Mouse (Mus musculus): ENCODE data around the gene Tet3. TPM values are rescaled to one million over a fixed set of nuclear protein-coding genes. Genes with fewer than 3 reads are reported as not detected.

The Tet3 gene
- polyA plus RNA-seq, 1 experiment from 2014 or later = 39.9 TPM

GRCm38 (mm10) chr6:83426576-83426975, 32.3 kb downstream of the Tet3 start:
- Histone ChIP-seq H3K27me3 (ENCODE audit: control insufficient read depth, insufficient read depth, low read length) (no peaks in the 10 kb centered on the region), H3K4me1 (ENCODE audit: control insufficient read depth, insufficient read depth, low read length) (peaks cover 43% of the 10 kb centered on the region), H3K4me3 (ENCODE audit: low read depth, low read length) (no peak overlapping the region), H3K9me3 (ENCODE audit: control insufficient read depth, low read length) (no peaks in the 10 kb centered on the region), H3K9ac (ENCODE audit: low read length) (no peak overlapping the region), H3K4me2 (no peak overlapping the region), H3K27ac (ENCODE audit: low read depth, low read length) (no peak overlapping the region), H3K36me3 (ENCODE audit: control insufficient read depth, insufficient read depth, low read length) (peaks cover 7% of the 10 kb centered on the region)
- WGBS = 100% methylated on average over 3 of the region's 3 CpGs
- ATAC-seq (ENCODE audit: low FRiP score) = no peak
- DNase-seq (ENCODE audit: low spot score, missing footprints) = no peak

GRCm38 (mm10) chr6:83424053-83424404, 34.9 kb downstream of the Tet3 start:
- Histone ChIP-seq H3K9me3 (ENCODE audit: control insufficient read depth, low read length) (no peaks in the 10 kb centered on the region), H3K4me3 (ENCODE audit: low read depth, low read length) (no peak overlapping the region), H3K9ac (ENCODE audit: low read length) (no peak overlapping the region), H3K27ac (ENCODE audit: low read depth, low read length) (0 out of 2 replicates have a peak overlapping the region, but pooled peaks have one; percentile 3), H3K36me3 (ENCODE audit: control insufficient read depth, insufficient read depth, low read length) (peaks cover 7% of the 10 kb centered on the region), H3K4me1 (ENCODE audit: control insufficient read depth, insufficient read depth, low read length) (peaks cover 51% of the 10 kb centered on the region), H3K27me3 (ENCODE audit: control insufficient read depth, insufficient read depth, low read length) (no peaks in the 10 kb centered on the region), H3K4me2 (no peak overlapping the region)
- DNase-seq (ENCODE audit: low spot score, missing footprints) (no peak), ATAC-seq (ENCODE audit: low FRiP score) (no peak)
- 78% methylated on average over 4 of the region's 4 CpGs for WGBS

- H3K9ac ChIP-seq (ENCODE audit: low read length) = no peak overlapping the region
- H3K36me3 ChIP-seq (ENCODE audit: control insufficient read depth, insufficient read depth, low read length) = peaks cover 7% of the 10 kb centered on the region
- no peaks in the 10 kb centered on the region for H3K9me3 ChIP-seq (ENCODE audit: control insufficient read depth, low read length)
- H3K4me3 ChIP-seq (ENCODE audit: low read depth, low read length) = no peak overlapping the region
- WGBS = 48% methylated on average over 8 of the region's 8 CpGs
- DNase-seq (ENCODE audit: low spot score, missing footprints) = no peak
- peaks cover 52% of the 10 kb centered on the region for H3K4me1 ChIP-seq (ENCODE audit: control insufficient read depth, insufficient read depth, low read length)
- H3K4me2 ChIP-seq = no peak overlapping the region
- ATAC-seq (ENCODE audit: low FRiP score) = peak; percentile 62; the same call in 1 of the 2 replicates
- no peaks in the 10 kb centered on the region for H3K27me3 ChIP-seq (ENCODE audit: control insufficient read depth, insufficient read depth, low read length)
- H3K27ac ChIP-seq (ENCODE audit: low read depth, low read length) = no peak overlapping the region
Measured at GRCm38 (mm10) chr6:83423400-83424052, 35.4 kb downstream of the Tet3 start.

- no peak overlapping the region for H3K4me3 ChIP-seq (ENCODE audit: low read depth, low read length)
- no peak overlapping the region for H3K9ac ChIP-seq (ENCODE audit: low read length)
- peaks cover 45% of the 10 kb centered on the region for H3K4me1 ChIP-seq (ENCODE audit: control insufficient read depth, insufficient read depth, low read length)
- 24% methylated on average over 11 of the region's 11 CpGs for WGBS
- H3K9me3 ChIP-seq (ENCODE audit: control insufficient read depth, low read length) = no peaks in the 10 kb centered on the region
- no peak for ATAC-seq (ENCODE audit: low FRiP score)
- H3K36me3 ChIP-seq (ENCODE audit: control insufficient read depth, insufficient read depth, low read length) = peaks cover 7% of the 10 kb centered on the region
- H3K27me3 ChIP-seq (ENCODE audit: control insufficient read depth, insufficient read depth, low read length) = no peaks in the 10 kb centered on the region
- no peak overlapping the region for H3K27ac ChIP-seq (ENCODE audit: low read depth, low read length)
- H3K4me2 ChIP-seq = no peak overlapping the region
- no peak for DNase-seq (ENCODE audit: low spot score, missing footprints)
Measured at GRCm38 (mm10) chr6:83421866-83422649, 36.8 kb downstream of the Tet3 start.

GRCm38 (mm10) chr6:83419516-83419915, 39.4 kb downstream of the Tet3 start:
- WGBS = 94% methylated on average over 3 of the region's 3 CpGs
- Histone ChIP-seq H3K27ac (ENCODE audit: low read depth, low read length) (no peak overlapping the region), H3K36me3 (ENCODE audit: control insufficient read depth, insufficient read depth, low read length) (no peaks in the 10 kb centered on the region; the same call in 1 of the 2 replicates), H3K9ac (ENCODE audit: low read length) (no peak overlapping the region), H3K4me3 (ENCODE audit: low read depth, low read length) (no peak overlapping the region), H3K4me2 (no peak overlapping the region), H3K27me3 (ENCODE audit: control insufficient read depth, insufficient read depth, low read length) (no peaks in the 10 kb centered on the region), H3K9me3 (ENCODE audit: control insufficient read depth, low read length) (no peaks in the 10 kb centered on the region), H3K4me1 (ENCODE audit: control insufficient read depth, insufficient read depth, low read length) (peaks cover 36% of the 10 kb centered on the region)
- DNase-seq (ENCODE audit: low spot score, missing footprints) = no peak
- no peak for ATAC-seq (ENCODE audit: low FRiP score)

GRCm38 (mm10) chr6:83417531-83417930, 41.4 kb downstream of the Tet3 start:
- H3K4me1 ChIP-seq (ENCODE audit: control insufficient read depth, insufficient read depth, low read length) = peaks cover 37% of the 10 kb centered on the region
- H3K4me3 ChIP-seq (ENCODE audit: low read depth, low read length) = no peak overlapping the region
- ATAC-seq (ENCODE audit: low FRiP score) (no peak), DNase-seq (ENCODE audit: low spot score, missing footprints) (no peak)
- H3K9me3 ChIP-seq (ENCODE audit: control insufficient read depth, low read length) = no peaks in the 10 kb centered on the region
- no peak overlapping the region for H3K9ac ChIP-seq (ENCODE audit: low read length)
- 75% methylated on average over 3 of the region's 3 CpGs for WGBS
- no peak overlapping the region for H3K27ac ChIP-seq (ENCODE audit: low read depth, low read length)
- no peaks in the 10 kb centered on the region for H3K27me3 ChIP-seq (ENCODE audit: control insufficient read depth, insufficient read depth, low read length)
- H3K36me3 ChIP-seq (ENCODE audit: control insufficient read depth, insufficient read depth, low read length) = no peaks in the 10 kb centered on the region; the same call in 1 of the 2 replicates
- H3K4me2 ChIP-seq = no peak overlapping the region

GRCm38 (mm10) chr6:83417104-83417502, 41.8 kb downstream of the Tet3 start:
- Histone ChIP-seq H3K4me2 (no peak overlapping the region), H3K27me3 (ENCODE audit: control insufficient read depth, insufficient read depth, low read length) (no peaks in the 10 kb centered on the region), H3K9ac (ENCODE audit: low read length) (no peak overlapping the region), H3K4me3 (ENCODE audit: low read depth, low read length) (no peak overlapping the region), H3K4me1 (ENCODE audit: control insufficient read depth, insufficient read depth, low read length) (peaks cover 36% of the 10 kb centered on the region), H3K36me3 (ENCODE audit: control insufficient read depth, insufficient read depth, low read length) (no peaks in the 10 kb centered on the region; the same call in 1 of the 2 replicates), H3K9me3 (ENCODE audit: control insufficient read depth, low read length) (no peaks in the 10 kb centered on the region), H3K27ac (ENCODE audit: low read depth, low read length) (no peak overlapping the region)
- ATAC-seq (ENCODE audit: low FRiP score) (no peak), DNase-seq (ENCODE audit: low spot score, missing footprints) (no peak)
- WGBS = 94% methylated on average over 2 of the region's 2 CpGs

- no peak for DNase-seq (ENCODE audit: low spot score, missing footprints)
- no peak overlapping the region for H3K4me2 ChIP-seq
- no peak overlapping the region for H3K9ac ChIP-seq (ENCODE audit: low read length)
- no peak for ATAC-seq (ENCODE audit: low FRiP score)
- H3K4me1 ChIP-seq (ENCODE audit: control insufficient read depth, insufficient read depth, low read length) = peaks cover 32% of the 10 kb centered on the region
- no peak overlapping the region for H3K27ac ChIP-seq (ENCODE audit: low read depth, low read length)
- H3K4me3 ChIP-seq (ENCODE audit: low read depth, low read length) = no peak overlapping the region
- WGBS = 86% methylated on average over 3 of the region's 3 CpGs
- no peaks in the 10 kb centered on the region for H3K9me3 ChIP-seq (ENCODE audit: control insufficient read depth, low read length)
- no peaks in the 10 kb centered on the region for H3K36me3 ChIP-seq (ENCODE audit: control insufficient read depth, insufficient read depth, low read length)
- H3K27me3 ChIP-seq (ENCODE audit: control insufficient read depth, insufficient read depth, low read length) = no peaks in the 10 kb centered on the region
Measured at GRCm38 (mm10) chr6:83416261-83417103, 42.4 kb downstream of the Tet3 start.

All from midbrain, embryonic 11.5 days (tissue).